Comparison of ENCODE assay signal across 8 mouse cellular contexts in the genomic region with DNA sequence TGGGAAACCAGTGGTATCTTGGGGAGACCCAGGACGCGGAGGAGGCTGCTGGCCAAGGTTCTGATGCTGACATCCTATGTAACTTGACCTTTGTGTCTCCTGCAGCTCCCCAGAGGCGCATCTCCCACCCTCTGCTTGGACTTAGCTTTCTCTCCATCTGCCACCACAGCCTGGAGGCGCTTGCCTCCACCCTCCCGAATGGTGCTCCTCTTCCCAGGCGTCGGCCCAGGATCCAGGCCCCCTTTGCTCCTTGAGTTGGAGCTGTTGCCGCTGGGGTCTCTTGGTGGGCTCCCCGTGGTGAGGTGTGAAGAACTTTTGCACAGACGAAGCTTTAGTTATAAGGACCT. TPM values are rescaled to one million over a fixed set of nuclear protein-coding genes. Genes with fewer than 3 reads are reported as not detected.
DNase-seq lines count a peak whose midpoint lies in the region; ATAC-seq and TF ChIP-seq lines count a peak whose summit lies in the region.

No protein-coding gene starts in this region.

- no peak for DNase-seq in layer of hippocampus, adult 2 months (ENCODE audit: low spot score in 2 of 2)
- no peak for DNase-seq in layer of hippocampus, postnatal 25 days (ENCODE audit: extremely low spot score in 1 of 2, low spot score in 1 of 2)
- DNase-seq in embryonic facial prominence, embryonic 10.5 days (ENCODE audit: low spot score), result no peak
- no peak for DNase-seq in midbrain, postnatal 0 days (ENCODE audit: low spot score)
- no peak for DNase-seq in layer of hippocampus, adult 11-12 months (ENCODE audit: low spot score)
- DNase-seq in retina, postnatal 1 day, result no peak
- DNase-seq in T-cell, adult 2 months (ENCODE audit: low spot score), result no peak

- 17% methylated on average over 10 of the region's 10 CpGs for WGBS in embryonic facial prominence, embryonic 10.5 days
- WGBS in hindbrain, embryonic 15.5 days, result 23% methylated on average over 10 of the region's 10 CpGs
- WGBS in midbrain, postnatal 0 days, result 24% methylated on average over 10 of the region's 10 CpGs

- H3K4me2 ChIP-seq in hindbrain, embryonic 15.5 days, result peak overlapping the region; percentile 85
- H3K4me2 ChIP-seq in midbrain, postnatal 0 days (ENCODE audit: low read depth, low read length, poor library complexity, severe bottlenecking), result peak overlapping the region; percentile 96

- peak overlapping the region; percentile 70 for H3K4me3 ChIP-seq in layer of hippocampus, adult 2 months
- H3K4me3 ChIP-seq in embryonic facial prominence, embryonic 10.5 days, result peak overlapping the region; percentile 91
- H3K4me3 ChIP-seq in hindbrain, embryonic 15.5 days, result peak overlapping the region; percentile 96
- peak overlapping the region; percentile 70 for H3K4me3 ChIP-seq in midbrain, postnatal 0 days (ENCODE audit: low read depth, low read length)

- H3K36me3 ChIP-seq in embryonic facial prominence, embryonic 10.5 days (replicated peaks), result peaks cover 64% of the 10 kb centered on the region
- peaks cover 25% of the 10 kb centered on the region for H3K36me3 ChIP-seq in hindbrain, embryonic 15.5 days
- H3K36me3 ChIP-seq in midbrain, postnatal 0 days (ENCODE audit: insufficient read depth, low read length), result peaks cover 14% of the 10 kb centered on the region; the same call in 1 of the 2 replicates

- peak overlapping the region; percentile 98 for H3K27ac ChIP-seq in layer of hippocampus, adult 2 months
- H3K27ac ChIP-seq in embryonic facial prominence, embryonic 10.5 days (replicated peaks), result peak overlapping the region; percentile 92
- H3K27ac ChIP-seq in hindbrain, embryonic 15.5 days (replicated peaks), result no peak overlapping the region
- H3K27ac ChIP-seq in midbrain, postnatal 0 days (ENCODE audit: low read depth, low read length), result no peak overlapping the region

- H3K9ac ChIP-seq in hindbrain, embryonic 15.5 days, result peak overlapping the region; percentile 69
- H3K9ac ChIP-seq in midbrain, postnatal 0 days (replicated peaks; ENCODE audit: low read length, poor library complexity, severe bottlenecking), result peak overlapping the region; percentile 83

- H3K9me3 ChIP-seq in embryonic facial prominence, embryonic 10.5 days, result 0 out of 2 replicates have a peak, but pooled peaks cover 4% of the 10 kb centered on the region
- H3K9me3 ChIP-seq in hindbrain, embryonic 15.5 days, result no peaks in the 10 kb centered on the region
- no peaks in the 10 kb centered on the region for H3K9me3 ChIP-seq in midbrain, postnatal 0 days (ENCODE audit: low read length)

- no peaks in the 10 kb centered on the region for H3K27me3 ChIP-seq in embryonic facial prominence, embryonic 10.5 days (replicated peaks; ENCODE audit: low read depth, poor library complexity, severe bottlenecking)
- H3K27me3 ChIP-seq in hindbrain, embryonic 15.5 days, result no peaks in the 10 kb centered on the region
- no peaks in the 10 kb centered on the region for H3K27me3 ChIP-seq in midbrain, postnatal 0 days (ENCODE audit: insufficient read depth, low read length)

- TF ChIP-seq CTCF in layer of hippocampus, adult 2 months (conservative IDR thresholded peaks at IDR 0.05), result no peak
- TF ChIP-seq CTCF in midbrain, postnatal 0 days (IDR thresholded peaks at IDR 0.05), result no peak

- H3K4me1 ChIP-seq in embryonic facial prominence, embryonic 10.5 days, result peaks cover 32% of the 10 kb centered on the region
- peaks cover 55% of the 10 kb centered on the region for H3K4me1 ChIP-seq in hindbrain, embryonic 15.5 days (replicated peaks)
- H3K4me1 ChIP-seq in midbrain, postnatal 0 days (ENCODE audit: insufficient read depth, low read length), result peaks cover 21% of the 10 kb centered on the region

- ATAC-seq in hindbrain, embryonic 15.5 days (ENCODE audit: low FRiP score, low read depth), result peak; percentile 13; the same call in 1 of the 2 replicates
- ATAC-seq in midbrain, postnatal 0 days (ENCODE audit: low FRiP score), result no peak

RNA-seq across cellular contexts. Expression of gene Sh3bp5l, which starts 0.6 kb away (rescaled TPM):
- 10 to 100 TPM; 52.9 to 56.2 TPM for total RNA-seq in layer of hippocampus, adult 2 months (2021)
- total RNA-seq in layer of hippocampus, postnatal 25 days (2021), result 10 to 100 TPM; 55.1 to 55.8 TPM
- 40.7 and 44.3 TPM in 2 replicates for polyA plus RNA-seq in embryonic facial prominence, embryonic 10.5 days (2016; fragmentation: Nextera tagmentation; extraction: Ambion mirVana)
- polyA plus RNA-seq in hindbrain, embryonic 15.5 days (2015; fragmentation: Nextera tagmentation; extraction: Ambion mirVana), result 48.4 and 51.9 TPM in 2 replicates
- 44.0 and 53.8 TPM in 2 replicates for total RNA-seq in midbrain, postnatal 0 days (2014; rRNA removed)
- 42.4 and 46.3 TPM in 2 replicates for polyA plus RNA-seq in midbrain, postnatal 0 days (2015; fragmentation: Nextera tagmentation; extraction: Ambion mirVana)

RNA-seq across cellular contexts. Expression of gene Zfp672, which starts 1.0 kb away (rescaled TPM):
- total RNA-seq in layer of hippocampus, adult 2 months (2021), result 10 to 100 TPM; 49.1 to 51.0 TPM
- total RNA-seq in layer of hippocampus, postnatal 25 days (2021), result 10 to 100 TPM; 45.9 to 47.7 TPM
- polyA plus RNA-seq in embryonic facial prominence, embryonic 10.5 days (2016; fragmentation: Nextera tagmentation; extraction: Ambion mirVana), result 24.7 and 27.1 TPM in 2 replicates
- 37.5 and 39.4 TPM in 2 replicates for polyA plus RNA-seq in hindbrain, embryonic 15.5 days (2015; fragmentation: Nextera tagmentation; extraction: Ambion mirVana)
- total RNA-seq in midbrain, postnatal 0 days (2014; rRNA removed), result 38.1 and 42.1 TPM in 2 replicates
- 41.1 and 46.9 TPM in 2 replicates for polyA plus RNA-seq in midbrain, postnatal 0 days (2015; fragmentation: Nextera tagmentation; extraction: Ambion mirVana)

RNA-seq across cellular contexts. Expression of gene Zfp692, which starts 24.3 kb away (rescaled TPM):
- total RNA-seq in layer of hippocampus, adult 2 months (2021), result 10 to 100 TPM; 29.2 to 30.9 TPM
- total RNA-seq in layer of hippocampus, postnatal 25 days (2021), result 10 to 100 TPM; 19.3 to 28.6 TPM
- 27.7 and 29.7 TPM in 2 replicates for polyA plus RNA-seq in embryonic facial prominence, embryonic 10.5 days (2016; fragmentation: Nextera tagmentation; extraction: Ambion mirVana)
- 30.2 and 30.8 TPM in 2 replicates for polyA plus RNA-seq in hindbrain, embryonic 15.5 days (2015; fragmentation: Nextera tagmentation; extraction: Ambion mirVana)
- 24.4 and 26.0 TPM in 2 replicates for total RNA-seq in midbrain, postnatal 0 days (2014; rRNA removed)
- polyA plus RNA-seq in midbrain, postnatal 0 days (2015; fragmentation: Nextera tagmentation; extraction: Ambion mirVana), result 20.1 and 22.6 TPM in 2 replicates

RNA-seq across cellular contexts. Expression of gene Lypd8, which starts 47.7 kb away (rescaled TPM):
- total RNA-seq in layer of hippocampus, adult 2 months (2021), result not detected
- under 1 TPM in 1 of 2 experiments, not detected in 1; 0.25 TPM for total RNA-seq in layer of hippocampus, postnatal 25 days (2021)
- polyA plus RNA-seq in embryonic facial prominence, embryonic 10.5 days (2016; fragmentation: Nextera tagmentation; extraction: Ambion mirVana), result not detected in 2 replicates
- 0.39 TPM in 1 of 2 replicates, not detected in the other for polyA plus RNA-seq in hindbrain, embryonic 15.5 days (2015; fragmentation: Nextera tagmentation; extraction: Ambion mirVana)
- total RNA-seq in midbrain, postnatal 0 days (2014; rRNA removed), result not detected in 2 replicates
- polyA plus RNA-seq in midbrain, postnatal 0 days (2015; fragmentation: Nextera tagmentation; extraction: Ambion mirVana), result not detected in 2 replicates

RNA-seq across cellular contexts. Expression of gene 4930438A08Rik, which starts 56.5 kb away (rescaled TPM):
- total RNA-seq in layer of hippocampus, adult 2 months (2021), result not detected
- total RNA-seq in layer of hippocampus, postnatal 25 days (2021), result not detected
- polyA plus RNA-seq in embryonic facial prominence, embryonic 10.5 days (2016; fragmentation: Nextera tagmentation; extraction: Ambion mirVana), result 0.06 TPM in 1 of 2 replicates, not detected in the other
- not detected in 2 replicates for polyA plus RNA-seq in hindbrain, embryonic 15.5 days (2015; fragmentation: Nextera tagmentation; extraction: Ambion mirVana)
- 0.09 and 0.38 TPM in 2 replicates for total RNA-seq in midbrain, postnatal 0 days (2014; rRNA removed)
- polyA plus RNA-seq in midbrain, postnatal 0 days (2015; fragmentation: Nextera tagmentation; extraction: Ambion mirVana), result not detected in 2 replicates

Comparison
In these comparisons a context has a peak if more than half of its experiments do, and no peak if none do; other contexts are left out.
1. H3K27ac ChIP-seq: peak in layer of hippocampus, adult 2 months (single experiment) and embryonic facial prominence, embryonic 10.5 days (single experiment); none in hindbrain, embryonic 15.5 days (single experiment) and midbrain, postnatal 0 days (single experiment).
2. Peak in every context shown above with its lines, with median percentiles within 50 percentile points of each other: H3K4me3 ChIP-seq.